Mouse (Mus musculus) heart, adult 9 months (tissue): Measurements from ENCODE around the gene Gstcd.
A peak's percentile ranks its signal among the peaks of the same experiment; 100 is the strongest.

Source experiments
- DNase-seq, 2 experiments: peaks; one replicate each; pipeline ENCODE4 v3.0.0; 2022; ENCODE audit warnings: low spot score in 2 of 2

Gstcd gene

GRCm38 (mm10) chr3:133091664-133092273 lies at the start of gene Gstcd, which contains the start of gene Ints12:
Gstcd (minus strand) TSS chr3:133092033.
Ints12 (plus strand) TSS chr3:133091840.
- peak; percentile 84 to 91 for DNase-seq

GRCm38 (mm10) chr3:133132611-133133010 lies 40.8 kb upstream of the Gstcd start:
- no peak for DNase-seq

- no peak for DNase-seq
Observed at GRCm38 (mm10) chr3:133131372-133131771, 39.5 kb upstream of the Gstcd start.

- no peak for DNase-seq
Observed at GRCm38 (mm10) chr3:133113281-133113680, 21.4 kb upstream of the Gstcd start.

- no peak for DNase-seq
Observed at GRCm38 (mm10) chr3:133111741-133112140, 19.9 kb upstream of the Gstcd start.

GRCm38 (mm10) chr3:133109844-133110243 lies 18.0 kb upstream of the Gstcd start:
- no peak for DNase-seq

GRCm38 (mm10) chr3:133108731-133109130 lies 16.9 kb upstream of the Gstcd start:
- DNase-seq = no peak

- no peak for DNase-seq
Observed at GRCm38 (mm10) chr3:133104436-133104835, 12.6 kb upstream of the Gstcd start.

GRCm38 (mm10) chr3:133103768-133104167 lies 11.9 kb upstream of the Gstcd start:
- no peak for DNase-seq

- DNase-seq = no peak
Observed at GRCm38 (mm10) chr3:133098909-133099308, 7.1 kb upstream of the Gstcd start.

- no peak for DNase-seq
Observed at GRCm38 (mm10) chr3:133098336-133098735, 6.5 kb upstream of the Gstcd start.

- DNase-seq = no peak
Observed at GRCm38 (mm10) chr3:133097936-133098335, 6.1 kb upstream of the Gstcd start.

- no peak for DNase-seq
Observed at GRCm38 (mm10) chr3:133094305-133094704, 2.5 kb upstream of the Gstcd start.

GRCm38 (mm10) chr3:133092936-133093335 lies 1.1 kb upstream of the Gstcd start:
- DNase-seq = no peak

- DNase-seq = no peak
Observed at GRCm38 (mm10) chr3:133092274-133092853, 531 bp upstream of the Gstcd start.

- DNase-seq = no peak
Observed at GRCm38 (mm10) chr3:133091121-133091663, 641 bp downstream of the Gstcd start.

GRCm38 (mm10) chr3:133090247-133091120 lies 1.3 kb downstream of the Gstcd start:
- DNase-seq = no peak

GRCm38 (mm10) chr3:133085858-133086257 lies 6.0 kb downstream of the Gstcd start:
- DNase-seq = no peak

- DNase-seq = no peak
Observed at GRCm38 (mm10) chr3:133082736-133083135, 9.1 kb downstream of the Gstcd start.

- no peak for DNase-seq
Observed at GRCm38 (mm10) chr3:133075560-133075959, 16.3 kb downstream of the Gstcd start.

GRCm38 (mm10) chr3:133052068-133052467 lies 39.8 kb downstream of the Gstcd start:
- DNase-seq = no peak

GRCm38 (mm10) chr3:133033145-133033755 lies 58.6 kb downstream of the Gstcd start:
- no peak for DNase-seq
